ENCODE assay signal across 8 mouse cellular contexts in genomic region chr17:17448737-17449440, GRCm38 (mm10). TPM values are rescaled to one million over a fixed set of nuclear protein-coding genes. Genes with fewer than 3 reads are reported as not detected.
DNase-seq lines count a peak whose midpoint lies in the region; ATAC-seq lines count a peak whose summit lies in the region.

No protein-coding gene starts in this region.

- peaks cover 16% of the 10 kb centered on the region for H3K4me1 ChIP-seq in hindbrain, embryonic 15.5 days (replicated peaks)

- 5% methylated on average over 17 of the region's 17 CpGs for WGBS in hindbrain, embryonic 15.5 days

- peak; percentile 92 for ATAC-seq in hindbrain, embryonic 15.5 days (ENCODE audit: low FRiP score, low read depth)
- ATAC-seq in megakaryocyte progenitor cell, adult 5-6 weeks (replicated peaks; ENCODE audit: poor library complexity), result peak; percentile 99
- no peak for ATAC-seq in erythroid progenitor cell, adult 5-6 weeks (replicated peaks; ENCODE audit: low FRiP score, poor library complexity, severe bottlenecking)

- peak overlapping the region; percentile 50 for H3K9ac ChIP-seq in hindbrain, embryonic 15.5 days

- H3K27ac ChIP-seq in hindbrain, embryonic 15.5 days (replicated peaks), result peak overlapping the region; percentile 77

- intact Hi-C loops in left cerebral cortex, postnatal 4 days (cut with DNase I), result no loop called here

- no peaks in the 10 kb centered on the region for H3K27me3 ChIP-seq in hindbrain, embryonic 15.5 days

- H3K9me3 ChIP-seq in hindbrain, embryonic 15.5 days, result no peaks in the 10 kb centered on the region

- peak overlapping the region; percentile 66 for H3K4me2 ChIP-seq in hindbrain, embryonic 15.5 days

- DNase-seq in adrenal gland, adult (ENCODE audit: inconsistent age in 2 of 2, low spot score in 1 of 2), result peak; percentile 59 to 87
- peak; percentile 45 to 52 for DNase-seq in cerebellum, postnatal 14 days
- DNase-seq in gastrocnemius, adult 8-10 months (ENCODE audit: low spot score in 2 of 2), result peak; percentile 15 to 16
- DNase-seq in left cerebral cortex, postnatal 4 days, result peak; percentile 42
- peak; percentile 44 to 45 for DNase-seq in right cerebral cortex, postnatal 10 days (ENCODE audit: low spot score in 2 of 2)

- no peaks in the 10 kb centered on the region for H3K36me3 ChIP-seq in hindbrain, embryonic 15.5 days

- peak overlapping the region; percentile 45 for H3K4me3 ChIP-seq in hindbrain, embryonic 15.5 days

RNA-seq across cellular contexts. Expression of gene Lix1, which starts 46.4 kb away (rescaled TPM):
- total RNA-seq in gastrocnemius, adult 8-10 months (2022), result under 1 TPM; 0.21 to 0.63 (median 0.51) TPM
- 10.2 and 12.4 TPM in 2 replicates for polyA plus RNA-seq in hindbrain, embryonic 15.5 days (2015; fragmentation: Nextera tagmentation; extraction: Ambion mirVana)
- 10 to 100 TPM; 37.9 to 38.2 TPM for total RNA-seq in left cerebral cortex, postnatal 4 days (2021)
- total RNA-seq in megakaryocyte progenitor cell, adult 5-6 weeks (2015), result not detected in 2 replicates
- not detected in 2 replicates for total RNA-seq in megakaryocyte progenitor cell, adult 5-6 weeks (2017)
- total RNA-seq in erythroid progenitor cell, adult 5-6 weeks (2015; ENCODE audit: low replicate concordance), result not detected in 2 replicates
- not detected in 2 replicates for total RNA-seq in erythroid progenitor cell, adult 5-6 weeks (2017; ENCODE audit: low replicate concordance)

Comparison
In these comparisons a context has a peak if more than half of its experiments do, and no peak if none do; other contexts are left out.
1. DNase-seq: peak in every context shown above with its lines; median percentile 73 in adrenal gland, adult; 48 in cerebellum, postnatal 14 days; 44 in right cerebral cortex, postnatal 10 days; 42 in left cerebral cortex, postnatal 4 days; 16 in gastrocnemius, adult 8-10 months.
2. RNA of gene Lix1, which starts 46.4 kb away (total RNA-seq): 37.9 to 38.2 TPM in left cerebral cortex, postnatal 4 days; 0.21 to 0.63 TPM in gastrocnemius, adult 8-10 months, not detected in megakaryocyte progenitor cell, adult 5-6 weeks and not detected in erythroid progenitor cell, adult 5-6 weeks; every median in the first group is over 10 times any median in the second.